ENCODE assay signal across 8 mouse cellular contexts in the genomic region with DNA sequence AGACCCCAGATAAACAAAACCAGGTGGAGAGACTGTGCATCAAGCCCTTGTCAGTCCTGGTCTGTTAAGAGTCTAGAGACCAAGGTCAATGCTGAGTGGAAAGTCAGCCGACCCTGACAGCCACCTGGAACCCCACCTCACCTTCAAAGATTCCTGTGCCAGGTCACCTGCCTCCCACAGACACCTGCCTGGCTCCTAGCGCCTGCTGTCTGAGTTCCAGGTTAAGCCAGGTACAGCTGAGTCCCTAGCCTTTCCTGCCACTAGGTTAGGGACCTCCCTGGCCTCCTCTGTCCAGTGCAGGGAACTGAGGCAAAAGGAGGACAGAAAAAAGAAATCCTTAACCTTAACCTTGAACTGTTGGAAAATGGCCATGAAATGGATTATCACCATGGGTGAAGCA.
A peak's percentile ranks its signal among the peaks of the same experiment; 100 is the strongest.
DNase-seq lines count a peak whose midpoint lies in the region; ATAC-seq lines count a peak whose summit lies in the region.

No protein-coding gene starts in this region.

- H3K9me3 ChIP-seq in heart, embryonic 13.5 days, result no peaks in the 10 kb centered on the region
- H3K9me3 ChIP-seq in neural tube, embryonic 11.5 days (ENCODE audit: control insufficient read depth, low read length), result no peaks in the 10 kb centered on the region
- no peaks in the 10 kb centered on the region for H3K9me3 ChIP-seq in limb, embryonic 13.5 days

- no peak for ATAC-seq in heart, embryonic 13.5 days (ENCODE audit: extremely low read depth, insufficient number of reproducible peaks, low FRiP score, low TSS enrichment)
- no peak for ATAC-seq in neural tube, embryonic 11.5 days (ENCODE audit: insufficient read depth, low FRiP score, low TSS enrichment)
- no peak for ATAC-seq in limb, embryonic 13.5 days (ENCODE audit: low FRiP score, low read depth)

- WGBS in heart, embryonic 13.5 days, result 55% methylated on average over 2 of the region's 2 CpGs
- 59% methylated on average over 2 of the region's 2 CpGs for WGBS in neural tube, embryonic 11.5 days
- 62% methylated on average over 2 of the region's 2 CpGs for WGBS in limb, embryonic 13.5 days

- peak overlapping the region; percentile 99 for H3K27ac ChIP-seq in heart, embryonic 13.5 days (replicated peaks)
- H3K27ac ChIP-seq in neural tube, embryonic 11.5 days (ENCODE audit: low read depth, low read length), result 0 out of 2 replicates have a peak overlapping the region, but pooled peaks have one; percentile 2
- peak overlapping the region; percentile 99; the same call in 1 of the 2 replicates for H3K27ac ChIP-seq in limb, embryonic 13.5 days

- peak overlapping the region; percentile 47 for H3K9ac ChIP-seq in heart, embryonic 13.5 days
- no peak overlapping the region for H3K9ac ChIP-seq in neural tube, embryonic 11.5 days (ENCODE audit: low read length)
- no peak overlapping the region for H3K9ac ChIP-seq in limb, embryonic 13.5 days

- no peak for DNase-seq in heart, adult 8-10 months (ENCODE audit: low spot score)
- DNase-seq in neural tube, embryonic 11.5 days (ENCODE audit: low spot score), result no peak
- no peak for DNase-seq in neural tube, embryonic 10.5 days (ENCODE audit: extremely low spot score, low spot score)
- no peak for DNase-seq in adipocyte (ENCODE audit: low spot score)
- no peak for DNase-seq in spleen, postnatal 4 days (ENCODE audit: low spot score in 2 of 2)
- no peak for DNase-seq in frontal cortex, postnatal 25 days (ENCODE audit: low spot score in 2 of 2)

- H3K4me1 ChIP-seq in heart, embryonic 13.5 days, result peaks cover 93% of the 10 kb centered on the region
- peaks cover 54% of the 10 kb centered on the region for H3K4me1 ChIP-seq in neural tube, embryonic 11.5 days (ENCODE audit: control insufficient read depth, insufficient read depth, low read length)
- H3K4me1 ChIP-seq in limb, embryonic 13.5 days, result peaks cover 90% of the 10 kb centered on the region

- H3K4me3 ChIP-seq in heart, embryonic 13.5 days, result no peak overlapping the region
- H3K4me3 ChIP-seq in neural tube, embryonic 11.5 days (ENCODE audit: low read depth, low read length), result no peak overlapping the region
- no peak overlapping the region for H3K4me3 ChIP-seq in limb, embryonic 13.5 days

- no peaks in the 10 kb centered on the region for H3K27me3 ChIP-seq in heart, embryonic 13.5 days (replicated peaks)
- no peaks in the 10 kb centered on the region for H3K27me3 ChIP-seq in neural tube, embryonic 11.5 days (ENCODE audit: control insufficient read depth, insufficient read depth, low read length)
- no peaks in the 10 kb centered on the region for H3K27me3 ChIP-seq in limb, embryonic 13.5 days

- H3K36me3 ChIP-seq in heart, embryonic 13.5 days, result no peaks in the 10 kb centered on the region
- H3K36me3 ChIP-seq in neural tube, embryonic 11.5 days (ENCODE audit: control insufficient read depth, insufficient read depth, low read length), result no peaks in the 10 kb centered on the region
- no peaks in the 10 kb centered on the region for H3K36me3 ChIP-seq in limb, embryonic 13.5 days

- H3K4me2 ChIP-seq in heart, embryonic 13.5 days, result no peak overlapping the region
- no peak overlapping the region for H3K4me2 ChIP-seq in neural tube, embryonic 11.5 days (ENCODE audit: low read depth)
- no peak overlapping the region for H3K4me2 ChIP-seq in limb, embryonic 13.5 days (replicated peaks)

Comparison
In these comparisons a context has a peak if more than half of its experiments do, and no peak if none do; other contexts are left out.
1. H3K27ac ChIP-seq: peak in every context shown above with its lines; median percentile 99 in heart, embryonic 13.5 days; 99 in limb, embryonic 13.5 days; 2 in neural tube, embryonic 11.5 days.